Mouse (Mus musculus): ENCODE results near the gene Kctd12. TPM values are rescaled to one million over a fixed set of nuclear protein-coding genes. Genes with fewer than 3 reads are reported as not detected.
A peak's percentile ranks its signal among the peaks of the same experiment; 100 is the strongest.

Kctd12 gene
- polyA plus RNA-seq (2015; fragmentation: Nextera tagmentation; extraction: Ambion mirVana) = 32.1 and 33.8 TPM in 2 replicates

- Histone ChIP-seq H3K36me3 (no peaks in the 10 kb centered on the region), H3K4me1 (no peaks in the 10 kb centered on the region), H3K4me2 (replicated peaks) (peak within 1 kb of the TSS; percentile 82), H3K9ac (peak within 1 kb of the TSS; percentile 82), H3K9me3 (replicated peaks) (no peaks in the 10 kb centered on the region), H3K27me3 (no peaks in the 10 kb centered on the region), H3K4me3 (replicated peaks) (peak within 1 kb of the TSS; percentile 69), H3K27ac (replicated peaks) (peak within 1 kb of the TSS; percentile 95)
- 2% methylated on average over 60 of the region's 66 CpGs for WGBS
- ATAC-seq (ENCODE audit: insufficient number of reproducible peaks, low FRiP score, low TSS enrichment, low read depth) = peak; percentile 94
Observed at GRCm38 (mm10) chr14:102982627-102983540, at the start of gene Kctd12. Kctd12 (minus strand) TSS chr14:102982637.

- Histone ChIP-seq H3K36me3 (no peaks in the 10 kb centered on the region), H3K27ac (replicated peaks) (no peak overlapping the region), H3K9ac (no peak overlapping the region), H3K9me3 (replicated peaks) (no peaks in the 10 kb centered on the region), H3K4me3 (replicated peaks) (no peak overlapping the region), H3K4me1 (no peaks in the 10 kb centered on the region), H3K4me2 (replicated peaks) (no peak overlapping the region), H3K27me3 (no peaks in the 10 kb centered on the region)
- WGBS = 77% methylated on average over 2 of the region's 2 CpGs
- no peak for ATAC-seq (ENCODE audit: insufficient number of reproducible peaks, low FRiP score, low TSS enrichment, low read depth)
Observed at GRCm38 (mm10) chr14:103029203-103029602, 46.8 kb upstream of the Kctd12 start.

GRCm38 (mm10) chr14:103020046-103020445 lies 37.6 kb upstream of the Kctd12 start:
- Histone ChIP-seq H3K4me3 (replicated peaks) (no peak overlapping the region), H3K4me2 (replicated peaks) (no peak overlapping the region), H3K27ac (replicated peaks) (no peak overlapping the region), H3K9ac (no peak overlapping the region), H3K36me3 (no peaks in the 10 kb centered on the region), H3K4me1 (no peaks in the 10 kb centered on the region), H3K27me3 (no peaks in the 10 kb centered on the region), H3K9me3 (replicated peaks) (no peaks in the 10 kb centered on the region)
- 43% methylated on average over 2 of the region's 2 CpGs for WGBS
- no peak for ATAC-seq (ENCODE audit: insufficient number of reproducible peaks, low FRiP score, low TSS enrichment, low read depth)

GRCm38 (mm10) chr14:103017009-103017408 lies 34.6 kb upstream of the Kctd12 start:
- Histone ChIP-seq H3K36me3 (no peaks in the 10 kb centered on the region), H3K4me1 (peaks cover 4% of the 10 kb centered on the region; the same call in 1 of the 2 replicates), H3K4me3 (replicated peaks) (no peak overlapping the region), H3K4me2 (replicated peaks) (no peak overlapping the region), H3K27ac (replicated peaks) (no peak overlapping the region), H3K9ac (no peak overlapping the region), H3K9me3 (replicated peaks) (no peaks in the 10 kb centered on the region), H3K27me3 (no peaks in the 10 kb centered on the region)
- ATAC-seq (ENCODE audit: insufficient number of reproducible peaks, low FRiP score, low TSS enrichment, low read depth) = no peak
- 71% methylated on average over 5 of the region's 5 CpGs for WGBS

DNA sequence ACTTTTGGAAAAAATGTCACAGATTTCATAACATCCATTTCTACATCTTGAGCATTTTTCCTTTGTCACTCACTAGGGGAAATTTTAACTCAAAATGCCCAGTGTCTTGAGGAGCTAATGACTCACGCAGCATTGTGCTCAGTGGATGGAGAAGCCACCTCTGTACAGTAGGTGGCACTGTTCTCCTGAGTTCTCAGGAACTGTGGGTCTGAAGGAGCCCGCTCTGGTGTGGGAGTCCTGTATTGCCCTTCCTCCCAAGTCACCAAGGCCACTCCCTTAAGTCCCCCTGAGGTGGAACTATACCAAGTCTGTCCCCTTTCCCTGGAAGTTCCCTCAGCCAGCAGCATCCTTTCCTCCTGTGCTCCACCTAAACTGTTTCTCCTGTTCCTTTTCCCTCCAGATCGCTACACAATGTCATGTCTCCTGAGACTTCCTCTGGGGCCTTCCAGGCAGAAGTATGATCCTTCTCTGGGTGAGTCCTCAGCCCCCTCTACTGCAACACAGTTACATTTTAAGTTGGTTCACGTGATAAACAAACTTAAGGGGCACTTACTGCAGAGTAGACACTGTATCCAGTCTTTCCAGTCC lies 30.2 kb upstream of the Kctd12 start:
- no peak overlapping the region for H3K9ac ChIP-seq
- H3K4me1 ChIP-seq = peaks cover 4% of the 10 kb centered on the region; the same call in 1 of the 2 replicates
- no peaks in the 10 kb centered on the region for H3K27me3 ChIP-seq
- no peaks in the 10 kb centered on the region for H3K36me3 ChIP-seq
- ATAC-seq (ENCODE audit: insufficient number of reproducible peaks, low FRiP score, low TSS enrichment, low read depth) = peak; percentile 85
- no peak overlapping the region for H3K27ac ChIP-seq (replicated peaks)
- no peak overlapping the region for H3K4me2 ChIP-seq (replicated peaks)
- no peaks in the 10 kb centered on the region for H3K9me3 ChIP-seq (replicated peaks)
- H3K4me3 ChIP-seq (replicated peaks) = no peak overlapping the region
- 18% methylated on average over 4 of the region's 4 CpGs for WGBS

DNA sequence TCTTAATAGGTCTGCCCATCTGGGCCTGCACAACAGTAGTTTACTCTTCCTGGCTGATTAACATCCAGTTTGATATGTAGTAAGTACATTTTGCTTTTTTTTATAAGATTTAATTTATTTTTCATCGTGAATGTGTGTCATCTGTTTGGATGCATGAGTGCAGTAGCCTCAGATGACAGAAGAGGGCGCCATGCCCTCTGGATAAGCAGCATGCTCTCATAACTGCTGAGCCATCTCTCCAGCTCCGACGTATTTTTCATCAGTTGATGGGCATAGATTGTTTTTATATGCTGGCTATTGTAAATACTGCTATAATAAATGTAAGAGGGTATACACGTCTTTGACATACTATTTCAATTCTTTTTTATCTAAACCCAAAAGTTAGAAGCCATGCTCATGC lies 29.3 kb upstream of the Kctd12 start:
- Histone ChIP-seq H3K9ac (no peak overlapping the region), H3K4me2 (replicated peaks) (no peak overlapping the region), H3K27me3 (no peaks in the 10 kb centered on the region), H3K9me3 (replicated peaks) (no peaks in the 10 kb centered on the region), H3K4me3 (replicated peaks) (no peak overlapping the region), H3K36me3 (no peaks in the 10 kb centered on the region), H3K4me1 (peaks cover 4% of the 10 kb centered on the region; the same call in 1 of the 2 replicates), H3K27ac (replicated peaks) (no peak overlapping the region)
- WGBS = 26% methylated on average over 5 of the region's 5 CpGs
- ATAC-seq (ENCODE audit: insufficient number of reproducible peaks, low FRiP score, low TSS enrichment, low read depth) = no peak

GRCm38 (mm10) chr14:103007737-103008136 lies 25.3 kb upstream of the Kctd12 start:
- Histone ChIP-seq H3K36me3 (no peaks in the 10 kb centered on the region), H3K9me3 (replicated peaks) (no peaks in the 10 kb centered on the region), H3K27me3 (no peaks in the 10 kb centered on the region), H3K4me2 (replicated peaks) (no peak overlapping the region), H3K4me1 (peaks cover 2% of the 10 kb centered on the region; the same call in 1 of the 2 replicates), H3K27ac (replicated peaks) (no peak overlapping the region), H3K4me3 (replicated peaks) (no peak overlapping the region), H3K9ac (no peak overlapping the region)
- ATAC-seq (ENCODE audit: insufficient number of reproducible peaks, low FRiP score, low TSS enrichment, low read depth) = no peak
- 87% methylated on average over 4 of the region's 4 CpGs for WGBS

- H3K27ac ChIP-seq (replicated peaks) = no peak overlapping the region
- H3K9ac ChIP-seq = no peak overlapping the region
- H3K4me2 ChIP-seq (replicated peaks) = no peak overlapping the region
- H3K4me3 ChIP-seq (replicated peaks) = no peak overlapping the region
- no peak for ATAC-seq (ENCODE audit: insufficient number of reproducible peaks, low FRiP score, low TSS enrichment, low read depth)
- no peaks in the 10 kb centered on the region for H3K27me3 ChIP-seq
- H3K4me1 ChIP-seq = peaks cover 2% of the 10 kb centered on the region
- H3K36me3 ChIP-seq = no peaks in the 10 kb centered on the region
- no peaks in the 10 kb centered on the region for H3K9me3 ChIP-seq (replicated peaks)
- WGBS = 19% methylated on average over 6 of the region's 6 CpGs
Observed at GRCm38 (mm10) chr14:102994662-102995561, 12.5 kb upstream of the Kctd12 start.

GRCm38 (mm10) chr14:102990765-102991164 lies 8.3 kb upstream of the Kctd12 start:
- Histone ChIP-seq H3K36me3 (no peaks in the 10 kb centered on the region), H3K9me3 (replicated peaks) (no peaks in the 10 kb centered on the region), H3K9ac (no peak overlapping the region), H3K4me3 (replicated peaks) (no peak overlapping the region), H3K27me3 (no peaks in the 10 kb centered on the region), H3K4me2 (replicated peaks) (no peak overlapping the region), H3K27ac (replicated peaks) (no peak overlapping the region), H3K4me1 (peaks cover 5% of the 10 kb centered on the region)
- WGBS = 62% methylated on average over 3 of the region's 3 CpGs
- ATAC-seq (ENCODE audit: insufficient number of reproducible peaks, low FRiP score, low TSS enrichment, low read depth) = no peak

DNA sequence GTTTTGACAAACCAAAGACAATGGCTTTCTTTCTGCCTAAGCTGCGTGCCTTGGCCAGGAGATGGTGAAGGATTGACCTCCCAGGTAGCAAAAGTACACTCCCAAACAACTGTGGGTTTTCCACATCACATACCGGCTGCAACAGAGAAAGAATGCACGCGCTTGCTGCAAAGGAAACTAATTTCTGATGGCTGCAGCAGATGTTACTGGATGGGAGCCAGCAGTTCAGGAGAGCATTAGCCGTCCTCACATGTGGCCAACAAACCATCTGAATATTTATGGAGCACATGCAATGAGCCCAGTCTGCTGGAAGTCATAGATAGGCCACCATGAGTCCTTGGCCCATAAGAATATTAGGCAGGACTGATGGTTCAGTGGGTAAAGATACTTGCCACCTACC lies 7.4 kb upstream of the Kctd12 start:
- no peaks in the 10 kb centered on the region for H3K27me3 ChIP-seq
- 31% methylated on average over 5 of the region's 5 CpGs for WGBS
- peaks cover 5% of the 10 kb centered on the region for H3K4me1 ChIP-seq
- no peak for ATAC-seq (ENCODE audit: insufficient number of reproducible peaks, low FRiP score, low TSS enrichment, low read depth)
- no peak overlapping the region for H3K9ac ChIP-seq
- H3K4me2 ChIP-seq (replicated peaks) = no peak overlapping the region
- H3K36me3 ChIP-seq = no peaks in the 10 kb centered on the region
- H3K4me3 ChIP-seq (replicated peaks) = no peak overlapping the region
- no peaks in the 10 kb centered on the region for H3K9me3 ChIP-seq (replicated peaks)
- H3K27ac ChIP-seq (replicated peaks) = no peak overlapping the region

GRCm38 (mm10) chr14:102989254-102989653 lies 6.8 kb upstream of the Kctd12 start:
- Histone ChIP-seq H3K27me3 (no peaks in the 10 kb centered on the region), H3K36me3 (no peaks in the 10 kb centered on the region), H3K27ac (replicated peaks) (no peak overlapping the region), H3K4me3 (replicated peaks) (no peak overlapping the region), H3K9ac (no peak overlapping the region), H3K4me2 (replicated peaks) (no peak overlapping the region), H3K4me1 (peaks cover 5% of the 10 kb centered on the region), H3K9me3 (replicated peaks) (no peaks in the 10 kb centered on the region)
- WGBS = 43% methylated on average over 4 of the region's 4 CpGs
- ATAC-seq (ENCODE audit: insufficient number of reproducible peaks, low FRiP score, low TSS enrichment, low read depth) = no peak
